Mouse (Mus musculus) mature B cell (primary cell): ENCODE results near the gene Mpv17l.
"Not testable (repeated sequence)": the region's sequence is repeated elsewhere in the genome, so short reads cannot be mapped to it uniquely, and the experiment has no call there.

Experiments
- in situ Hi-C: fragments of 300-500 bp; cut with MboI; formaldehyde crosslinking; loops from 2 replicates; pipeline ENCODE4 v1.14.3; 2019

Gene Mpv17l

GRCm38 (mm10) chr16:13902888-13903483 lies at the start of gene Mpv17l, which contains the start of gene Pdxdc1:
Gene Mpv17l (plus strand): TSS chr16:13903161.
Gene Pdxdc1 (minus strand): TSS chr16:13903131.
- in situ Hi-C loops = loop anchor here (25.0 kb wide), 1 partner anchor 259 kb away; the partner anchor contains the start of genes Marf1 and Nde1

- in situ Hi-C loops = no loop called here
These were observed 49.1 kb upstream of the Mpv17l start for GRCm38 (mm10) chr16:13853886-13854285.

- in situ Hi-C loops = no loop called here
These were observed 36.9 kb upstream of the Mpv17l start for GRCm38 (mm10) chr16:13866076-13866475.

- in situ Hi-C loops = no loop called here
These were observed 36.3 kb upstream of the Mpv17l start for GRCm38 (mm10) chr16:13866616-13867015.

- in situ Hi-C loops = not testable (repeated sequence)
These were observed 35.6 kb upstream of the Mpv17l start for GRCm38 (mm10) chr16:13867406-13867805.

- in situ Hi-C loops = no loop called here
These were observed 34.9 kb upstream of the Mpv17l start for GRCm38 (mm10) chr16:13867910-13868514.

- in situ Hi-C loops = no loop called here
These were observed 27.5 kb upstream of the Mpv17l start for GRCm38 (mm10) chr16:13875483-13875882.

GRCm38 (mm10) chr16:13883094-13883774 lies 19.7 kb upstream of the Mpv17l start:
- in situ Hi-C loops = no loop called here

GRCm38 (mm10) chr16:13890449-13890848 lies 12.5 kb upstream of the Mpv17l start:
- in situ Hi-C loops = no loop called here

- in situ Hi-C loops = no loop called here
These were observed 10.1 kb upstream of the Mpv17l start for GRCm38 (mm10) chr16:13892850-13893249.

- in situ Hi-C loops = no loop called here
These were observed 8.9 kb upstream of the Mpv17l start for GRCm38 (mm10) chr16:13894097-13894496.

- in situ Hi-C loops = no loop called here
These were observed 7.2 kb upstream of the Mpv17l start for GRCm38 (mm10) chr16:13895740-13896139.

- in situ Hi-C loops = no loop called here
These were observed 6.6 kb upstream of the Mpv17l start for GRCm38 (mm10) chr16:13896357-13896756.

GRCm38 (mm10) chr16:13898981-13899380 lies 4.0 kb upstream of the Mpv17l start:
- in situ Hi-C loops = no loop called here

- in situ Hi-C loops = loop anchor here (25.0 kb wide), 1 partner anchor 260 kb away; the partner anchor contains the start of genes Marf1 and Nde1
These were observed 547 bp upstream of the Mpv17l start for GRCm38 (mm10) chr16:13902397-13902831.

- in situ Hi-C loops = loop anchor here (25.0 kb wide), 1 partner anchor 259 kb away; the partner anchor contains the start of genes Marf1 and Nde1
These were observed 527 bp downstream of the Mpv17l start for GRCm38 (mm10) chr16:13903488-13903887.

GRCm38 (mm10) chr16:13907297-13907696 lies 4.3 kb downstream of the Mpv17l start:
- in situ Hi-C loops = loop anchor here (25.0 kb wide), 1 partner anchor 255 kb away; the partner anchor contains the start of genes Marf1 and Nde1

GRCm38 (mm10) chr16:13920093-13920492 lies 17.1 kb downstream of the Mpv17l start:
- in situ Hi-C loops = loop anchor here (25.0 kb wide), 1 partner anchor 242 kb away; the partner anchor contains the start of genes Marf1 and Nde1

- in situ Hi-C loops = loop anchor here (25.0 kb wide), 1 partner anchor 241 kb away; the partner anchor contains the start of genes Marf1 and Nde1
These were observed 18.1 kb downstream of the Mpv17l start for GRCm38 (mm10) chr16:13921063-13921462.

GRCm38 (mm10) chr16:13921781-13922180 lies 18.8 kb downstream of the Mpv17l start:
- in situ Hi-C loops = loop anchor here (25.0 kb wide), 1 partner anchor 241 kb away; the partner anchor contains the start of genes Marf1 and Nde1

GRCm38 (mm10) chr16:13922499-13922898 lies 19.5 kb downstream of the Mpv17l start:
- in situ Hi-C loops = loop anchor here (25.0 kb wide), 1 partner anchor 240 kb away; the partner anchor contains the start of genes Marf1 and Nde1

GRCm38 (mm10) chr16:13922966-13923365 lies 20.0 kb downstream of the Mpv17l start:
- in situ Hi-C loops = loop anchor here (25.0 kb wide), 1 partner anchor 239 kb away; the partner anchor contains the start of genes Marf1 and Nde1
